Mouse (Mus musculus): ENCODE results near the gene Cfhr1. TPM values are rescaled to one million over a fixed set of nuclear protein-coding genes. Genes with fewer than 3 reads are reported as not detected.

The Cfhr1 gene
- polyA plus RNA-seq (2012; rRNA removed) = not detected in 2 replicates

GRCm38 (mm10) chr1:139560024-139560423 is at the start of gene Cfhr1:
Cfhr1 (minus strand) TSS chr1:139560272.

GRCm38 (mm10) chr1:139501258-139501752 is 58.8 kb downstream of the Cfhr1 start, which contains the start of gene F13b:
F13b (plus strand) TSS chr1:139501702.

Other genes with a start within 250 kb of the Cfhr1 start
- 0.03 and 0.14 TPM in 2 replicates for gene Crb1, start 183.2 kb downstream of the Cfhr1 start, polyA plus RNA-seq (2012; rRNA removed)
- gene Zbtb41, start 138.0 kb downstream of the Cfhr1 start, polyA plus RNA-seq (2012; rRNA removed) = 1.3 and 1.4 TPM in 2 replicates
- gene Aspm, start 105.5 kb downstream of the Cfhr1 start, polyA plus RNA-seq (2012; rRNA removed) = 0.62 and 0.64 TPM in 2 replicates
- gene F13b, start 58.6 kb downstream of the Cfhr1 start, polyA plus RNA-seq (2012; rRNA removed) = not detected in 2 replicates
- gene Gm4788, start 221.0 kb upstream of the Cfhr1 start, polyA plus RNA-seq (2012; rRNA removed) = not detected in 2 replicates

Measured in colon, adult 2 months (tissue).